Mouse (Mus musculus) natural killer cell, adult 2 months (primary cell): ENCODE measurements around the gene Uck2.

Experiments used
- DNase-seq, 2 experiments: peaks; one replicate each; pipeline ENCODE4 v3.0.0; 2022; ENCODE audit warnings: low spot score in 2 of 2

Uck2 gene

GRCm38 (mm10) chr1:167285320-167285355 is at the start of gene Uck2:
Gene Uck2, minus strand, starts transcription at chr1:167285320.
- DNase-seq, result no peak

GRCm38 (mm10) chr1:167331106-167331505 is 46.0 kb upstream of the Uck2 start:
- DNase-seq, result no peak

DNA sequence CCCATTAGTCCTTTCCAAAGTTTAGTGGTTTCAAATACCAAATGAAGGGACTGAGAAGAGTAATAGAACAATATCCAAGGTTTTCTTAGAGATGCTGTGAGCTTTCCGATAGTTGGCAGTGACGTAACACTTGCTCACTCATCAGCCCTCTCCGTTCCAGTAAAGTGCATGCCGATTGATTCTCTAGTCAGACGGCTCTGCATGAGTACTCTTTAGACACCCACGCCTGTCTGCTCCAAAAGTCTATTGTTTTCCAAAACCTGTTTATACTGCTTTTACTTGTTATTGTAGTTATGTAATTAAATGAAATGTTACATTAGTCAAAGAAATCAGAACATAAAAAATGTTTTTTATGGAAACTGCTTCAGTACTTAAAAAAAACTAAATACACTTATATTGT is 43.7 kb upstream of the Uck2 start:
- no peak for DNase-seq

- no peak for DNase-seq
Observed at GRCm38 (mm10) chr1:167321691-167322090, 36.6 kb upstream of the Uck2 start.

- DNase-seq, result no peak
Observed at GRCm38 (mm10) chr1:167313220-167313619, 28.1 kb upstream of the Uck2 start.

- DNase-seq, result no peak
Observed at GRCm38 (mm10) chr1:167312367-167312766, 27.2 kb upstream of the Uck2 start.

DNA sequence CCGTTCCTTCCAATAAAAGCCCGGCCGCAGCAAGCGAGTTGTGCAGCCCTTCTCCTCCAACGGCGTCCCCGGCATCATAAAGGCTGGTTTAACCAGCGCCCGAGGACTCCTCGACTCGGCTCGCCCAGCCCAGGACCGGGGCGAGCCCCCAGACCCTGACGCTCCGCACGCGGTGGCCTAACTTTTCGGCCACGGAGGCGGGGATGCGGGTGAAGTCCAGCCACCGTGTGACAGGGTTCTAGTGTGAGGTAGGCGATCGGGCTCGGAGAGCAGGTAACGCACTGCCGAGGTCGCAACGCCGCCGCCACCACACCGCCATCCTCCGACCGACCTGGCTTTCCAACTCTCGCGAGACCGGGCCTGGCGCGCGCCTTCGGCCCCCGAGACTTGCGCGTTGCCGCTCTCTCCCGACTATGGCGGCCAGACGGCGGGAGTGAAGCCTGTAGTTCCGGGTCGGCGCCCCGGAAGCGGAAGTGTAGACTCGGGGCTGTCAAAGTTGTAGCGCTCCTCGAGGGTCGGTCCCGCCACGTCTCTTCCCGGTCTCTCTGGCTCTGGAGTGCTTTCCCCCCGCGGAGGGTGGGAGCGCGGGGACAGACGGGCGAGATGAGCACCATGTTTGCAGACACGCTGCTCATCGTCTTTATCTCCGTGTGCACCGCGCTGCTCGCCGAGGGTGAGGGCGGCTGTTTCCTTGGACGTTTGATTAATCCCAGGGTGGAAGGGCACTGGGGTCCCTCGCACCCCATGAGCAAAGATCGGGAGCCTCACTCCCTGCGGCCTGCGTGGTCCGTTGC is 23.3 kb upstream of the Uck2 start, which contains the start of gene Tmco1:
Gene Tmco1, plus strand, starts transcription at position 118 of the 794 bp plus-strand sequence.
- peak; percentile 97 to 98 for DNase-seq

- no peak for DNase-seq
Observed at GRCm38 (mm10) chr1:167307674-167308073, 22.6 kb upstream of the Uck2 start.

DNA sequence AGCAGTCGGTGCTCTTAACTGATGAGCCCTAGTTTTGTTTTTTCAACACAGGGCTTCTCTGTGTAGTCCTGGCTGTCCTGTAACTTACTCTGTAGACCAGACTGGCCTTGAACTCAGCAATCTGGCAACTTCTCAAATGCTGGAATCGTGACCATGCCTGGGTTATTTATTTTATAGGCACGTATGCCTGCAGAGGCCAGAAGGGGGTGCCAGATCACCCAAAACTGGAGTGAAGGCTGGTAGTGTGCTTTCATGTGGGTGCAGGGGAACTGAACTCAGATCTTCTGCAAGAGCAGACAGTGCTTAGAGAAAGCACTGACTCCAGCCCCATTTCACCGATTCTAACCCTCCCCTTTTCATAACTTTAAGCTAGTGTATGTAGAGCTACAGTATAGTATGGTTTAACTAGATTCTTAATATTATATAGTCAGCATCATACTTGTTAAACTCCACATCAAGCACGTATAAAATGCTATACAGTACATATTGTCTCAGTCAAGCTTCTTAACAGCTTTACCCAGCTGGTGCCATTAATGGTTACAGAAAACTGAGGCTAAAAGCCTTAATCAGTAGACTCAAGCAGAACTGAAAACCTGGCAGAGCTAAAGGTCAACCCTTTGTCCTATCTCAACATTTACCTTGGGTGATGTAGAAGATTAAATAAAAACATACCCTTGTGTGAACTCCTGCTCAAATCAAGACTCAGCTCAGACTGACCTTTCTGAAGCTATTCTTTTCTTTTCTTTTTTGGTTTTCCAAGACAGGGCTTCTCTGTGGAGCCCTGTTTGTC is 21.5 kb upstream of the Uck2 start:
- DNase-seq, result peak; percentile 44 to 71

DNA sequence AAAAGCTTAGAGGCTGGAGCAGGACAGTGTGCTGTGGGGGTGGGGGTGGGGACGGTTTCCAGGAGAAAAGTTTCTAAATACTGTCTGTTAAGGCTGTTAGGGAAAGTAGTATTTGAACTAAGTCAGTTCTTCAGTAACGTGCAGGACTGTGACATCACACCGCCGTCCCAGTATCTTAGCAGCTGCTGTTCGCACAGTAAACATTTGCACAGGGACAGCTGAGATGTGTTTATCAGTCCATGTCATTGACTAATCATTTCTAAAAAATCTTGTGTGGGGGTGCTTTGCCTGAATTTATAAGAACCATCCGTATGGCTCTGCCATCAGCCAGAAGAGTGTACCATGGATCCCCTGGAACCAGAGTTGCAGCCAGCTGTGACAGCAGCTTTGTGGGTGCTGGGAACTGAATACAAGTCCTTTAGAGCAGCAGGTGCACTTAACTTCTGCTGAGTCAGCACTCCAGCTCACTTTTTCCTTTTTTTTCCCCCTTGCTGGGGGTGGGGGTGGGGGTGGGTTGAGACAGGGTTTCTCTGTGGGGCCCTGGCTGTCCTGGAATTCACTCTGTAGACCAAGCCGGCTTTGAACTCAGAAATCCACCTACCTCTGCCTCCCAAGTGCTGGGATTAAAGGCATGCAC is 20.5 kb upstream of the Uck2 start:
- DNase-seq, result no peak

DNA sequence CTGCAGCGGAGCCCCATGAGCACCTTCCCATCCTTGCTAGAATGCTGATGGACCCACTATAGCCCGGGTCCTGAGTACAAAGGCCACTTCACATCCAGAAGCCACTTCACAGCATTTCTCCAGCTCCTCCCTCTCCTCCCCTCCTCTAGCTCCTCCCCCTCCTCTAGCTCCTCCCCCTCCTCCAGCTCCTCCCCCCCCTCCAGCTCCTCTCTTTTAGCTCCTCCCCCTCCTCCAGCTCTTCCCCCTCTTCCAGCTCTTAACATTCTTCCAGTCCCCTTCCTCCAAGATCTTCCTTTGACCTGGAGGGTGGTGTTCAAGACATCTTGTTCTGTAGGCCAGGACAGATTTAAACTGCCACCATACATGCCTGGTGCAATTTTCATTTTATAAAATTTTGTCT is 15.0 kb upstream of the Uck2 start:
- DNase-seq, result no peak

- no peak for DNase-seq
Observed at GRCm38 (mm10) chr1:167295679-167296402, 10.7 kb upstream of the Uck2 start.

DNA sequence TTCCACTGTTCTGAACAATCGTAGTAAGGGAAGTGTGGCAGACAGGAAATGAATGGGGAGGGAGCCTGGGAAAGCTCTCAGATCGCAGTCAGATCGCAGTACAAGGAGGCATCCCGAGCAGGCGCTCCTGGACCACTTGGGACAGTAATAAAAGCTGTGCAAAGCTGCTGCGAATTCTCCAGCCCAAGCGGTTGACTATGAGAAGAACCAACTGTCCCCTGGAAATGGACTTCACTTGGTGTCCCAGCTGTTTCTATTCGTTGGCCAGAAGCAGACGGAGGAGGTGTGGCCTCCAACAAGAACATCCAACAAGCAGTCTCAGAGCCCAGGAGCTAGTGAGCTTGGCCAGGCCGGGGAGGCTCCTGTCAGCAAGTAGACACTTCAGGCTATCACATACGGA is 7.3 kb upstream of the Uck2 start:
- DNase-seq, result no peak

DNA sequence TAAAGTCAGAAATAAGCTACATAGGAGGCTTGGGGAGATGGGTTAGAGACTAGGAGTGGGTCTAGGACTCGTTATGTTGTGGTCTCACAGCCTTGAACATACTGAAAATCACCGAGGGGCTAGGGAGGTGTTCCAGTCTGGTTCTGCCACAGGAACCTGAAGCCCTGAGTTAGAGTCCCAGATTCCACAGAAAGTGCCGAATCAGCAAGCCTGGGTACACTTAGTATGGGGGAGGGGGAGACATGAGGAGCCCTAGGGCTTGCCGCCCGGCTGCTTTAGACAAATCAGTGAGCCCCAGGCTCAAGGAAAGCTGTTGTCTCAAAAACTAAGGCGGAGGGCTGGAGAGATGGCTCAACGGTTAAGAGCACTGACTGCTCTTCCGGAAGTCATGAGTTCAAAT is 6.5 kb upstream of the Uck2 start:
- no peak for DNase-seq

- DNase-seq, result no peak
Observed at GRCm38 (mm10) chr1:167290263-167290592, 5.1 kb upstream of the Uck2 start.

DNA sequence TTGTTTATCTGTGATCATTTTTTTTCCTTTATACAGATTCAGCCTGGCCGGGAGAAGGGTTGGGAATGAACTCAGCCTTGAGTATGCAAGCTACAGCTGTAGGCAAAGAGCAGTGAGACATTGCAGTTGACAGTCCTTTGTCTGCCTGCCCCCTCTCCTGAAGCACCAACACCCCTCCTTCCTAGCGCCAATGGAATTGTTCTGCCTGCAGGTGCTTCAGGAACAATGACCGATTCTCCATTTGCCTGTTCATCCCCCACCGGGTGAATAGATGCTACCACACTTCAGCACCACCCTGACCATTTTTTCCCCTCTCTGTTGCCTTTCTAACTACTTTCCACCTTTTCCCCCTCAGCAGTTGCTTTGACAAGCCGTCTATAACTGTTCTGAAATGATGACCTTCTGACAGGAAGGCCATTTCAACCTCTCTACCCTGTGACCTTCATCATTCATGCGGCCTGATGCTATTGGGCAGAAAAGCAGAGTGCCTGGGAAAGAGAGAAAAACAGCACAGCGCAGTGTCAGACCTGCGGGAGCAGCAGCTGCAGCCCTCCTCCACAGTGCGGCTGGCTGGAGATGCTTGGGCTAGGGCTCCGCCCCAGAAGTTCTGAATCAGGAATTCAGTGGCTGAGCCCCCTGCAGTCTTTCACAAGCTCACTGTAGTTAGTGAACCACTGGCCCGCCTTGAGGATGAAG is 4.6 kb upstream of the Uck2 start:
- no peak for DNase-seq

- no peak for DNase-seq
Observed at GRCm38 (mm10) chr1:167288665-167289538, 3.8 kb upstream of the Uck2 start.

DNA sequence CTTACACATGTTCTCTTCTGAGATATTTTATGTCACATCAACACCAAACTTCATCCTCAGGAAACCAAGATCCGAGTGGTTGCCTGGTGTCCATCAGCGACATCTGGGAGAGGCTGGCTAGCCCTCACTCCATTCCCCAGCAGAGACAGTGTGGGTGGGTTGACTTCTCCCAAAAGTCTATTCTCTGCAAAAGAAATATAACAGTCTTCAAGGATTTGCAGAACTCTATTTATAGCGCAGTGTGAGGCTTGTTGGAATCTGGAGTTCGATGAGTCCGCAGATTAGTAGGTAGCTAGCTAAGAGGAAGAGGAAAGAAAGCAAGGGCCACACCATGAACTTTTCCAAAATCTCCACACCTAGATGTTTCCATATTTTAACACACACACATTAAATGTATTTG is 2.0 kb upstream of the Uck2 start:
- no peak for DNase-seq

GRCm38 (mm10) chr1:167285356-167285755 is 236 bp upstream of the Uck2 start:
- peak; percentile 17 to 21 for DNase-seq

GRCm38 (mm10) chr1:167284837-167285319 is 242 bp downstream of the Uck2 start:
- peak; percentile 57 to 60 for DNase-seq

- peak; percentile 29 to 44 for DNase-seq
Observed at GRCm38 (mm10) chr1:167284258-167284836, 773 bp downstream of the Uck2 start.
